Mouse (Mus musculus): ENCODE data around the gene Gpr61. TPM values are rescaled to one million over a fixed set of nuclear protein-coding genes. Genes with fewer than 3 reads are reported as not detected.
A peak's percentile ranks its signal among the peaks of the same experiment; 100 is the strongest.

Gene Gpr61
- total RNA-seq, 4 experiments from 2014 or later, result 15.8 to 17.2 (median 17.0) TPM

GRCm38 (mm10) chr3:108178756-108179715 is 24.4 kb upstream of the Gpr61 start:
- no peak for DNase-seq (ENCODE audit: low spot score in 2 of 2)

GRCm38 (mm10) chr3:108174672-108175531 is 20.2 kb upstream of the Gpr61 start:
- DNase-seq (ENCODE audit: low spot score in 2 of 2), result peak; percentile 83 to 87

GRCm38 (mm10) chr3:108169199-108169598 is 14.5 kb upstream of the Gpr61 start:
- no peak for DNase-seq (ENCODE audit: low spot score in 2 of 2)

GRCm38 (mm10) chr3:108167499-108167898 is 12.8 kb upstream of the Gpr61 start:
- no peak for DNase-seq (ENCODE audit: low spot score in 2 of 2)

- DNase-seq (ENCODE audit: low spot score in 2 of 2), result peak; percentile 66 to 76
Measured at GRCm38 (mm10) chr3:108166486-108167211, 12.0 kb upstream of the Gpr61 start.

DNA sequence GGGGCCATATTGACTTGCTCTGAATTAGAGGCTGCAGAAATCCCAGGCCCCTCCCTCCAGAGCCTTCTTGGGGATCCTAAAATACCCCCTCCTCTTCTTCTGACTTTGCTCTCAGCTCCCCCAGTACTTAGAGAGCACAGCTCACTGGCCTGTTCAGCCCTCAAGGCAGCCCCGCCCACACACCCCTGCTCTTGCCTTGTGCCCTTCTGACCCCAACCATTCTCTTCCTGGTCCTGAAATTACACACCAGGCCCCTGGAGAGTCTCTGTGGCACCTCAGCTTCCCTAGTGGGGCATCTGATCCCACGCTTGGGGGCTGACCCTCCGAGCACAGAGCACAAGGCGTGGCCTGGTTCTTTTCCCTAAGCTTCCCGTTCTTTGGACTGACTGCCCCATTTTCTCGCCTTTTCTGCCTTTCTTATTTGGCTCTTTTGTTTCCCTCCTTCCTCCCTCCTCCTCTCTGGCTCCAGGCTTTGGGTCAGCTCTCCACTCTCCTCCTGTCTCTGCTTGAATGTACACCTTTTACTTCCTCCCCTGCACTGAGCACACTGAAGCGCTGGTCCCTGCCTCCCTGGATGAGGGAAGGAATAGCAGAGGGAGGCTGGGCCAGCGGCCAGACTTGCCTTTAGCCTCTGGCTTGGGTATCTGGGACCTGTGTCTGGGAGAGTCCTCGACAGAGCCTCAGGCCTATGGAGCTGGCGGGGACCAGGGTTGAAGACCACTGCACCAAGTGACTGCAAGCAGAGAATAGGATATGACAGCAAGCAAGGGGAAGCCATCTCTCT is 11.0 kb upstream of the Gpr61 start:
- peak in 1 of 2 experiments; percentile 12 for DNase-seq (ENCODE audit: low spot score in 2 of 2)

DNA sequence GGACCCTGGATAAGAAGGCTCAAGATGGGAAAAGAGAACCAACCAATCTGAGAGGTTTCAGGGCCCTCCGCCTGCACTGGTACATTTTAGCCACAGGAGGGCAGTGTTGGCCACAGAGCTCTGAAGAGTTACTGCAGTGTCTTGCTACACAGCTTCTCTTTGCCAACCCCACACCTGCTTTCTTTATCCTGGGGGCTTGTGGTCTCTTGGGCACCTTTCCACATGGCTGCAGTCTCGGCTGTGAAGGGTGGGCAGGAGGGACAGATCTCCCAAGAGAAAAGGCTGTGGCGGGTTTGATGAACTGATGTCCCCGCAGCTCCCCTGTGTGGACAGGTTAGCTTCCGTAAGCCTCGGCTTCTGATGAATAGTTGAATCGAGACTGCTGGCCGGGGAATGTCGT is 10.1 kb upstream of the Gpr61 start:
- peak; percentile 75 to 88 for DNase-seq (ENCODE audit: low spot score in 2 of 2)

DNA sequence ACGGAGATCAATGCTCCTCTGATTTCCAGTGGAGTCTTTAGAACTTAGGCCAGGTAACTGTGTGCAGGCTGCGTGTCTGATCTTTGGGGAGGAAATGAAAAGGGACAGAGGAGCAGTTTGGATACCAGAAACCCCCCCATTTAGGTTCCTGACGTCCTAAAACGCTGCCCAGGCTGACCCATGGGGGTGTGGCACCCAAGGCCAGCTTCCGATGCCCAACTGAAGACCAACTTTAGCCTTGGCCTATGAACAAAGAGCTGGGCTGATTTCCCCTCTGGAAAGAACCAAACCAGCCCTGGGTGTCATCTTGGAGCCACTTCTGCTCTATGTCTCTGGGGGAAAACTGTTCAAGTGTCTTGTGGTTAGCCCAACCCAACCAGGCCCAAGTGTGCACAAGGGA is 9.4 kb upstream of the Gpr61 start:
- no peak for DNase-seq (ENCODE audit: low spot score in 2 of 2)

- DNase-seq (ENCODE audit: low spot score in 2 of 2), result peak; percentile 61 to 72
Measured at GRCm38 (mm10) chr3:108158383-108159037, 3.8 kb upstream of the Gpr61 start.

DNA sequence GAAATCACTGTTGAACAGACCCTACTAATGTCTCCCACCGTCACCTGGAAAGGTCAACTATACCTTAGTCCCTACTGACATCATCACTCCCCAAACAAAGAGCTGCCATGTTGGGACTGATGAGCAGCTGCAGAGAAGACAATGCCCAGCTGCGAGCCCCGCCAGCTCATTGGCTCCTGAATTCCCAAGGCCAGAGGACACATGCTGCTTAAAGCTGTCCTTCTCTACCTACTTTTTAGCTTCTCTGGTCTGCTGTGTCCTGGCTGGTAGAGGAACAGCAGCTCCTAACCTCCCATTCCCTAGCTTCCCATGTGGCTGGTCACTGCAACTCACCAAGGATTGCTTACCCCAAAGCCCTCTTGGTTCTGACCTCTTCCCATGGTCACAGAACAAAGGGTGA is 2.4 kb downstream of the Gpr61 start:
- DNase-seq (ENCODE audit: low spot score in 2 of 2), result no peak

DNA sequence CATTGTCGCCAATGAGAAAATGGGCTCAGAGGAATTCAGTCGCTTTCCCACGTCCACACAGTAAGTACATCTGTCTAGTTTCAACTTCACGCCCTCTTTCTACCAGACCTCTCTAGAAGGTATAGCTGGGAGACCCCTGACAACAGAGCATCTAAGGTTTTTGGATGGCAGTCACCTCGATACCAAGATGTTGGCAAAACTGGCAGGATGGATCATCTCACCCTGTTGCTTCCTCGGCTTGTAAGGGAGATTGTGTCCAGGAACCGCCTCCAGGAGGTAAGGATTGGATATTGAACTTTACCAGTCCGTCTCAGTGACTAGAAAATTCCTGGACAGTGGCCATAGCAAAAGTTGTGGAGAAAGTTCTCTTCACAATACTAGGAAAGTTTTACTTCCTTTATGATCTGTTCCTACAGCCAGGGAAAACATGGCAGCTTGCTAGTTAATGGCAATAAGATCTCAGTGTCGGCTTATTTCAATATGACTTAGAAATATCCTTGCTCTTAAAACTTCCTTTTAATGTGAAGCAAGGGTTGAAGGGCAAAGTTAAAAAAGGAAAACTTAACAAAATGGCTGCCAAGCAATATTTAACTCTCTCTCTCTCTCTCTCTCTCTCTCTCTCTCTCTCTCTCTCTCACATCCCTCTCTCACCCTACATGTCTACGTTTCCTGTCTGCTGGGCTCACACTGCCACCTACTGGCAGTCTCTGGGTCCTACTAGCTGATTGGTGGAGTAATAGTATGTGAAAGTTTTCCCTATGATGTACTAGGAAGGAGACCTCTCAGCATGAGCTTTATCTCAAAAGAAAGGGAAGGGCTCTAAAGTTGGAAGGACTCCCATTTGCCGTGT is 7.1 kb downstream of the Gpr61 start:
- DNase-seq (ENCODE audit: low spot score in 2 of 2), result peak; percentile 79 to 92

DNA sequence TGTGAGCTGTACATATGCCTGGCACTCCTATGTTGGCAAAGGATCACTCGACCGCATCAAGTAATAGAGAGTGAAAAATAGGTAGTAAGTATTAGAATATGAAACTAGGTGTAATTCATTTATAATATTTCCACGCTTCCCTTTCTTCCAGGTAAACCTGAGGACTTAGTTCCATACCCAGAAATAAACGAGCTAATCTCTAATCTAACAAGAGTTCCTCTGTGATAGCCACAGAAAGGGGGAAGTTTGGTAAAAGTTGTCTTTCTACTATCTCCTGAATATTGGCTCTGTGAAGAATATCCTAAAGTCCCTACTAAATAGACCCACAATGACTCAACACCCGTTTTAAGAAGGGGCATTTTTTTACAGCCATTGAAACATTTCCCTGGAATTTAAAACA is 8.0 kb downstream of the Gpr61 start:
- no peak for DNase-seq (ENCODE audit: low spot score in 2 of 2)

GRCm38 (mm10) chr3:108145534-108146445 is 8.9 kb downstream of the Gpr61 start, which contains the start of gene Gnai3:
Gene Gnai3, minus strand, starts transcription at chr3:108146146.
- DNase-seq (ENCODE audit: low spot score in 2 of 2), result peak; percentile 86 to 88

DNA sequence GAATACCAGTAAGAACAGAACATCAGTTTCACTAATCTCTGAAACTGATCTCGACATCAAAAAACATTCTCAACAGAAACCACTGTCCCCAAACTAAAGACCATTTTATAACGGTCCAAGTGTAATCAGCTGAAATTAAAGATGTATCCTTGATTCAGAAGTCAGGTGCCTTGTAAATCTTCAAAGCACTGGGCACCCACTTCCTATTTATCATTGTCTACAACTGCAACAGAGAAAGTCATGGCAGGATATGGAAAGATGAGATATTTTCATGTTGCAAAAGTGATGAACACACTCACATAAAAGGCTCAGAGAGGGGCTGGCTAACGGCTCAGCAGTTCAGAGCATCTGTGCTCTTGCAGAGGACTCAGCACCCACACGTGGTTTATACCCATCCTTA is 13.9 kb downstream of the Gpr61 start:
- DNase-seq (ENCODE audit: low spot score in 2 of 2), result no peak

GRCm38 (mm10) chr3:108139113-108139512 is 15.6 kb downstream of the Gpr61 start:
- DNase-seq (ENCODE audit: low spot score in 2 of 2), result no peak

DNA sequence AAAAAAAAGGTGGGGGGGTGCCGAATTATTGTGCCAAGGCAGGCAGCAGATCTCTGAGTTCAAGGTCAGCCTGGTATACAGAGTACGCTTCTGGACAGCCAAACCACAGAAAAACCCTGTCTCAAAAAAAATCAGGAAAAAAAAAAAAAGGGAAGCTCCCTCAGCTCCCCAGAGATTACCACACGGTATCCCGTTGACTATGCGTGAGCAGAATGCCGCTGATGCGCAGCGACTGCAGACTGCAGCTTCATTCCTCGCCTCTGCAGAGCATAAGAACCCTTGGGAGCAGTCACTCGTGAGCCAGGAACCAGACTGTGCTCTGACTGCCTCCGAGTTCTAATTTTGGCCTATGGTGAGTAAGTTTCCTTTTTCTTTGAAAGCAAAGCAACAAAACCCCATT is 20.0 kb downstream of the Gpr61 start:
- peak in 1 of 2 experiments; percentile 61 for DNase-seq (ENCODE audit: low spot score in 2 of 2)

DNA sequence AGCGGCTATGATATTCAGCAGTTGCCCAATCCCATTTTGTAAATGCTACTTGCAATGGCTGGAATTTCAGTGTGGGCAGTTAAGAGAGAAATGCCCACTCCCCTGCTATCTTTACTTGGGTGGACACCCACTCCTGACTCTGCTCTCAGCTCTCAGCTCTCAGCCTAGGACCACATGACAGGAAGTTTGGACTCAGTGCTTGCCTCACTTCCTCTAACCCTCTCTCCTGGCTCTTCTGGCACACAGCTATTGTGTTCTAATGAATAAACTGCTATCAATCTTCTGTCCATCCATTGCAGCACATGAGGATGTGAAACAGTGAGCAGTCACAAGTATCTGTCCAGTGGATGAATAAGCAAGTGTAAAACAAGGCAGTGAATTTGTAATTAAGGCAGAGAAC is 22.2 kb downstream of the Gpr61 start:
- no peak for DNase-seq (ENCODE audit: low spot score in 2 of 2)

DNA sequence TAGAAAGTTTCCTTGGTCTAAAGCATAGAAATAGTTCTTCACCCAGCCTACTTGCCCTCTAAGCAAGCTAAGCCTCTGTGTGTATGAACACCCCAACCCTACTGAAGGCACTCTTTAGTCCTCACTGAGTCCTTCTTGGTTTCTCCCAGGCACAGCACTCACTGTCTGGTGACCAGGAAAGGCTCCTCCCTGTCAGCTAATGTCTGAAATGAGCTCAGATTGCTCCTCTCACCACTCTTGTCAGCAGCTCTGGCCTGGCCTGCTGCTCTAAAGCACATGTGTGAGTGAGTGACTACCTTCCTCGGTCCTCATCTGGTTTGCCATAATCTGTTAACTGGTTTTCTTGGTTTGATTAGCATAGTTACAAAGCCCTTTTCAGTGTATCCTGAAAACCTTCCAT is 22.9 kb downstream of the Gpr61 start:
- no peak for DNase-seq (ENCODE audit: low spot score in 2 of 2)

All from layer of hippocampus, adult 8-10 months (tissue).